Mouse (Mus musculus) cerebellum, adult 11 months (tissue): ENCODE results near the gene Rbpms2.
"Not testable (repeated sequence)": the region's sequence is repeated elsewhere in the genome, so short reads cannot be mapped to it uniquely, and the experiment has no call there.

Source experiments
- DNase-seq: peaks from one replicate; pipeline ENCODE4 v3.0.0; 2022

Rbpms2 gene

DNA sequence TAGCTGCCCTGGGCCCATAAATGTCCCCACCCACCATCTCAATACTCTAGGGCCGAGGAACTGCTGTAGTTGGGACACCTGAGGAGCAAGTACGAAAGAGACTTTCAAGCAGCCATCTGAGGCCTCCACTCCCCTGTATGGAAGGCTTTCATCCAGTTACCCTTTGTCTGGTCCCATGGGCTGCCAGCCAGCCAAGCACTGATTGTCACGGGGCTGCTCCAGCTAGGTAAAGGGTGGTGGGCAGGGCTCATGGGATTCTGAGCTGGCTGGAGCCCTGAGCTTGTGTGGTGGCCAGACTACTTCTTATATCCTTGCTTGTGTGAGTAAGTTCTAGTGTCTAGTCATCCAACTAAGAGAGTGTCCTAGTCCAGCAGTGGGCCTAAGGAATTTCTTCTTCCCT is 27.8 kb downstream of the Rbpms2 start:
- no peak for DNase-seq

- DNase-seq: no peak
These were observed 31.6 kb downstream of the Rbpms2 start for GRCm38 (mm10) chr9:65661029-65661428.

- no peak for DNase-seq
These were observed 32.0 kb downstream of the Rbpms2 start for GRCm38 (mm10) chr9:65661493-65661892.

DNA sequence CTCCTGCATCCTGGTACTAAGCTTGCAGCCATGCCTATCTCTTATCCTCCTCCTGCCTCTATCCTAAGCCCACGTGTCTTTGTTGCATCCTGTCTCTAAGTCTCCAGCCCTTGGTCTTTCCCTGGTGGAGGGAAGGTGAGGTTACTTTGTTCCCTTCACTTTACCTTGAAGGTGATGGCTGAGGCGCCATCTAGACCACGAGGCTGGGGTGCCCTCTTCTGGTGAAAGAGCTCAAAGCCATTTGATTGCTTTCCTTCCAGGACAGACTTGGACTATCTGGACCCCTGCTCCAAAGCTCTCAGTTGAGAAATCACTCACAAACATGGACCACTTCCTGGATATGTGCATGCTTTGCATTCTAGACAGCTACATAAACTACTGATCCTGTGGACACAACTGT is 34.7 kb downstream of the Rbpms2 start:
- DNase-seq: no peak

DNA sequence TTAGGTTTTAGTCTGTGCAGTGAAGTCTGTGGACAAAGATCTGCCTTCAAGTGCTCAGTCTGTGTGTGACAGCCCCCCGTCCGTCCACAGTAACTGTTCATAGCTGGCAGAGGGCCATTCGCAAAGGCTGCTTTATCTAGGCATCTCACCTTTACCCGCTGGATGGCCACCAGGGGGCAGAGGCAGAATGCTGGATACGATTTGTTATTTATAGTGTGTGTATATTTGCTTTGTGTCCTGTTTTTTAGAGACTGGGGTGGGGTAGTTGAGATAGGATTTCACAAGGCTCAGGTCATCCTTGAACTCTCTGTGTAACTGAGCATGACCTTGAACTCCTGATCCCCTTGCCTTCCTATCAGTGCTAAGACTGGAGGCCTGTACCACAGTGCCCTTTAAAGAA is 36.6 kb downstream of the Rbpms2 start:
- DNase-seq: peak; percentile 47

DNA sequence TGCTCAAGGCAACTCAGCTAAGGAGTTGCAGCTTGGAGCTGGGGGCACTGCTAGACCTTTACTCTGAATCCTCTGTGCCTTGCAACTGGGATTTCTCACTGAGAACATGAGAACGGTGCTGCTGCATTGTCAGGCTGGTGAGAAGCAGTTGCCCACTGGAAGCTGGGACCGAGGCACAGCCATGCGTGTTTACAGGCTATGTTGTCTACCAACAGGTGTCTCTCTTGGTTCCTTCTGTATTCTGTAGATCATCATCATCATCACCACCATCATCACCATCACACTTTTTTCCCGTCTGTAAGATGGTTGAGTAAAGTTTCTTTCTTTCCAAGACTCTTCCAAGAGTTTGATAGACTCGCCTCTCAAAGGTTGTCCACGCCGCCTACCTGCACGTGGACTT is 38.3 kb downstream of the Rbpms2 start, which contains the start of gene Oaz2:
Gene Oaz2 (plus strand): TSS at position 301 of the 400 bp plus-strand sequence.
- no peak for DNase-seq

DNA sequence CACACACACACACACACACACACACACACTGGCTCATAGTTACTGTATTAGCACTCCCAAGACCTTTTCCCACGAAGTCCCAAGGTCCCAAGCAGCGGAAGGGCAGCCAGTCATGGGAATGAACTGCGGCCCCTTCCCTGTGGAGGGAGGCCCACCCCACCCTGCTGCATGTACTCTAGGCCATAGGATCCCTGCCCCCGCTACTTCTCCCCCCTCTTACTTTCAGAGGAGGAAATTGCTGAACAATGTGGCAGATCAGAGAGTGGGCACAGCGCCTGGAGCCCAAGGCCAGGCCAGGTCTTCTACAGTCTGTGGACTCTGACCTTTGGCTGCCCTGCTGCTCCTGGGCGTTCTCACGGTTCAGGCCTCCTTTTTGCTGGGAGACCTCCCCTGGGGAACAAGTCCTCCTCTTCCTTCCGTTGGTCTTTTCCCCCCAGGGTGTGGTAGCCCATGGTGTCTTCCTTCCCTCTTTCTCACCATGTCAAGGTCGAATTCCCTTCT is 42.0 kb downstream of the Rbpms2 start:
- no peak for DNase-seq

DNA sequence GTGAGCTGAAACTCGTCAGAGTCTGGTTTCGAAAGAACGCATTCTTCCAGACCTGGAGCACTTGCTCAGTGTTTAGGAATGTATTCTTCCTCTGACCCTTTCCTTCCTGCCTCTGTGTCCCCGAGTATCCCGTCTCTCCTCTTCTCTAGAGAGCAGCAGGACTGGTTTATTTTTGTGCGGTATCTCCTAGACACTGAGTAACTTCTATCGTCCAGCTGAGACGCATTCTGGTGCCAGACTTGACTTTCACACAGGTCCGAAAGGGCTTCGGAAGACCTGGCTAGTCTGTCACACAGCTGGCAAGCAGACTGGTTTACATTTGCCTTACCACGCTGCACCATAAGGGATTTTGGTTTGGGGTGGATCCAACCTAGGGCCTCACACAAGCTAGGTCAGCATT is 43.5 kb downstream of the Rbpms2 start:
- no peak for DNase-seq

- no peak for DNase-seq
These were observed 46.3 kb downstream of the Rbpms2 start for GRCm38 (mm10) chr9:65675461-65676357.

- peak; percentile 97 for DNase-seq
These were observed 47.1 kb downstream of the Rbpms2 start for GRCm38 (mm10) chr9:65676358-65677118.

- no peak for DNase-seq
These were observed 47.6 kb downstream of the Rbpms2 start for GRCm38 (mm10) chr9:65677119-65677462.

DNA sequence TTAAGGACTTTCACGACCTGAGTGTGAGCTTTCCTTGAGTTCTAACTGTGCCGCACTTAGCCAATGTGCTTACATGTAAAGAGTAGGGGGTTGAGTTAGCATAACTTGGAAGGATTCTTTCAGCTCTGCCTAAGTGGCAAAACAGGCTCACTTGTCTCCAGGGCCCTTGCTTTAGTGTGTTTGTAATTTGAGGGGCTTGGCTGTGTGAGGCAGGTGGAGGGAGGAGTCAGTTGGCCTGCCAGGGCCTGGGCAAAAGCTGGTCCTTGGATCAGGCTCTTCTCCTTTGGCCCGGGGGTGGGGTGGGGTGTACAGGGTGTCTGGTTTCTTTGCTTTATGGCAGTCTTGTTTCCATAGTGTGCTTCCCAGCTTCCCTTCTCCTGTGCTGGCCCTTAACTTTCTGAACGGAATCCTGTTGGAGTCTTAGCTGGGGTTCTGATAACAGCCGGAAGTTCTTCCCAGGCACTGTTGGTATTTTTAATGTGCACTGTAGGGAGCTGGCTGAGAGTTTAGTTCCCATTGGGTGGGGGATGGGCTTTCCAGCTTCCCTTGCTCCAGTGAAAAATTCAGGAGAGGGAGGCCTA is 49.8 kb downstream of the Rbpms2 start:
- peak; percentile 27 for DNase-seq

- DNase-seq: no peak
These were observed 51.6 kb downstream of the Rbpms2 start for GRCm38 (mm10) chr9:65680938-65681633.

DNA sequence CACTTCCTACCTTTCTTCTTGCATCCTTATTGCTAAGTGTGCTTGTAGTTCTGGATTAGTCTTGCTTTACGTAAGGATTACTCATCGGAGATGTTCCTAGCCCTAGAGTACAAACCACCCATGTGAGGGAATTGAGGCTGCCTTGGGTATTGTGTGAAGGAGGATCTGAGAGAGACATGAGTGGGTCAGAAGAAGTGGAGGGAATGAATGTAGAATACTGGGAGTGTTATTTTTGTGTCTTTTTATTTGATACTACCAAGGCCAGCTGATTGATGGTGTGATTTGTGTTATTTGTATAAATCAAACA is 52.1 kb downstream of the Rbpms2 start:
- DNase-seq: no peak

GRCm38 (mm10) chr9:65682183-65682582 is 52.7 kb downstream of the Rbpms2 start:
- no peak for DNase-seq

DNA sequence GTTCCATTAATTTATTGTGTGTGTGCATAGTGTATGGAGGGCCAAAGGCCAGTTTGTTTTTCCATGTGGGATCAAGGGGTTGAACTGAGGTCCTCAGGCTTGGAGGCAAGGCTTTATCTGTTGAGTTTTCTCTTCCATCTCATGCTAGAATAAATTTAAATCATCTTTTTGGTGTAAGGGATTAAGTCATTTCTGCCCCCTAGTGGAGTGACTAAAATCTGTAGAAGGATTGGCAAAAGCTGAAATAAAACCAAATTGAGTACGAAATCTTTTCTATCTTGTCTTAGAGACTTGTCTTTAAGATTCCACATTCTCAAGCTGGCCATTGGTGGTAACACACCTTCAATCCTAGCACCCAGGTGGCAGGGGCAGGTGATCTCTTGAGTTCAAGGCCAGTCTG is 53.5 kb downstream of the Rbpms2 start:
- no peak for DNase-seq

GRCm38 (mm10) chr9:65684704-65685103 is 55.3 kb downstream of the Rbpms2 start:
- no peak for DNase-seq

DNA sequence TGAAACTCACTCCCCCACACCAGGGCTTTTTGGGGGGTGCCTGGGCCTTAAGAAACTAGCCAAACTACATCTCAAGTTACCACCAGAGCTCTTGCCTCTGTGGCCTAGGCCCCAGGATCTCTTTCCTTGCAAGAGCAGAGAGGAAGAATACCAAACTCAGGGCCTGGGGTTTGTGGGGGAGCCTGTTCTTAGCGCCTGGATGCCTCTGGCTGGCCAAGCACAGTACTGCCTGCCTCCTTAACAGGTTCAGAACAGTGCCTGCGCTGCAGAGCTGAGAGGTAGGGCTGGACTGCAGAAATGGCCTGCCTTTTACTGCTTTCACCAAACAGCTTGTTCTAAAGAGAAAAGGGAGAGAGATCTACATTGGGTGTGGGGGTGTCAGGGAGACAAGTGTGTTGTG is 60.4 kb downstream of the Rbpms2 start:
- DNase-seq: not testable (repeated sequence)

GRCm38 (mm10) chr9:65692466-65692865 is 63.0 kb downstream of the Rbpms2 start:
- no peak for DNase-seq

- DNase-seq: no peak
These were observed 63.6 kb downstream of the Rbpms2 start for GRCm38 (mm10) chr9:65692959-65693603.

DNA sequence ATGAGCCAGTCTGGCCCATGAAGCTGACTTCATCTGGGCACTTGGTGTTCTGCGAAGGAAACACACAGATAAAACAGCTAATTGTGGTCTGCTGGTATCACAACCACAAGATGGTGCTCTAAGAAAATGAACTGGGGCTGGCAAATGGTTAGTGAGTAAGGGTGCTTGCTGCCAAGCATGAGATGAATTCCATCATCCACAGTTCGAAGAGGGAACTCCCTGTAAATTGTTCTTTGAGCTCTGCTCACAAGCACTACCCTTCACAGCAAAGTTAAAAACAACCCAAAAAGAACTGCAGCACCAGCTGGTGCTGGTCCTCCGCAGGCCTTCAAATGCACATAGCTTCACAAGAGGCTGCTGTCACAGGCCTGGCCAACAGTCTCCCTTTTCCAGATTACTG is 66.2 kb downstream of the Rbpms2 start:
- DNase-seq: peak; percentile 46

GRCm38 (mm10) chr9:65696337-65696736 is 66.9 kb downstream of the Rbpms2 start:
- DNase-seq: peak; percentile 32

DNA sequence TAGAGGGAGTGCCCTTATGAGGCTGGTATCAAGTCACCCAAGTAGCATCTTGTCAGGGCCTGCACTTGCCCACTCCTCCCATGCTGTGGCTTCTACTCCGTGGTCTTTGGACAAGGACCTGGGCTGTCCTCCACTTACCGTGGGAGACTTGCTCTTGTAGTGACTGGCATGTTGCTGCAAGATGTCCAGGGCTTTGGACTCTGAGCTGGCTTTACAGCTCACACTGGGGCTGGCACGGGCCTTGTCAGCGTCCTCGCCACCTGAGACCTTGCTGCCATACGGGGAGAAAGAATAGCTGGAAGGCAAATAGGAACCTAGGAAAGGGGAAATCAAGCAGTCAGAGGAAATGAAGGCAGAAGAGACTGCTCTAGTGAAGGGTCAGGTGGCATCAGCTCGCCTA is 67.9 kb downstream of the Rbpms2 start:
- no peak for DNase-seq
